Mouse (Mus musculus): ENCODE data around the gene Sgsh. TPM values are rescaled to one million over a fixed set of nuclear protein-coding genes. Genes with fewer than 3 reads are reported as not detected.
A peak's percentile ranks its signal among the peaks of the same experiment; 100 is the strongest.

Gene Sgsh
- polyA plus RNA-seq, 1 experiment: 11.9 TPM

DNA sequence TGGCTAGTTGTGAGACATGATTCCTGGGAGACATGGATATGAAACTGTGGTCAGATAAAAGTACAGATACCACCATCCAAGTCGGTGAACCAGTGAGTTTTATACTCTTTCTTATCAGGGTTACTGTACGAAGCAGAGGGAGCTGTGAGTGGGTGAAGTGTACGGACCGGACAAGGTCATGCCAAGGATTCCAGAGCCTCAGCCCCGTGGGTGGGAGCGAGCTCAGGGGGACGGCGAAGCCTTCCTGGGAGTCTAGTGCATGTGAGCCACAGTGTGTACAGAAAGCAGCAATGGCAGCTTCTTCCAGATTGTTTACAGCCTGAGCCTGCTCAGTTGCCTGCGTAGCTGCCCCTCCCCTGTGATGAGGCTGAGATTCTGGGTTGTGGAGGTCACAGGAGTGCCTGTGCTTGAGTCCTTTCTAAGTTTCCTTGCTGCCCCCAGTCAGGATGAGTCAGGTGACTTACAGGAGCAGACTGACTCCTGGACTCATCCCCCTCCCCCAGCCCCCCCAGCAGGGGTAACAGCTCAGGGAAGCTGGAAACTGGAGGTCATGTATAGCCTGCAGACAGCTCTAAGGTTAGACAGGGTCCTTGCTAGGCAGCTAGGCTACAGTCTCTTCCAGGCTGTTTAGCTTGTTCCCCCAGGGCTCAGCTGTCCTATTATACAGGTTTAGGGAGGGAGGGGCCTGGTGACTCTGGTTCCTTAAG lies 26.4 kb upstream of the Sgsh start:
- WGBS: 79% methylated on average over 9 of the region's 9 CpGs
- no peak for DNase-seq (ENCODE audit: low read depth, low spot score)

DNA sequence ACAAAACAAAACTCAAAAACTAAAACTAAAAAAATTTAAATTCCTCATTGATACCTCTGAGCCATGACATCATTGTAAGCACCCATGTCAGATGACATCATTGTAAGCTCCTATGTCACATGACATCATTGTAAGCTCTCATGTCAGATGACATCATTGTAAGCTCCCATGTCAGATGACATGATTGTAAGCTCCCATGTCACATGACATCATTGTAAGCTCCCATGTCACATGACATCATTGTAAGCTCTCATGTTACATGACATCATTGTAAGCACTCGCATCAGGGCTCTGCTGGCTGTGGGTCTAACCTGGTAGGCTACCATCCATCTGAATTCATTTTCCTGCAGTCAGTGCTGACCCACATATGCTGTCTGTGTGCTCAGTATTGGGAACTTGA lies 23.2 kb upstream of the Sgsh start:
- WGBS: 97% methylated on average over 1 of the region's 1 CpGs

DNA sequence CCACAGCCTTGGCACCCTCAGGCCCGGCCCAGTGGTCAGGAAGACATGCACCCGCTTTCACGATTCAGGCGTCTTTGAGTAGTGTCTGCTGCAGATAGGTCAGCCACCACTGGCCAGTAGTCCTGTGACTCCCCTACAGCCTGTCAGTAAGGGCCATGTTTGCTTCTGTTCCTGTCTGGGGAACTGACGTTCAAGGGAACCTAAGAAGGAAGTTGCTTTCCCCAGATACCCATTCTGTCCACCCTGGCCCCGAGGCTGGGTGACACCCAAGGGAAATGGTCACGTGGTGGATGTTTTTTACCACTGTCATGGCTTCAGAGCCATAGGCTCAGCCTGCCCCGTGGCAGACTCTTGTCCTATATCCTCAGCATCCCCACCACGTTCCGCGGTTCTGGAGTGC lies 22.0 kb upstream of the Sgsh start:
- no peak for DNase-seq (ENCODE audit: low read depth, low spot score)
- WGBS: 87% methylated on average over 11 of the region's 11 CpGs

More for the DNA sequence above, 23.2 kb upstream of the Sgsh start:
- DNase-seq (ENCODE audit: low read depth, low spot score): no peak

DNA sequence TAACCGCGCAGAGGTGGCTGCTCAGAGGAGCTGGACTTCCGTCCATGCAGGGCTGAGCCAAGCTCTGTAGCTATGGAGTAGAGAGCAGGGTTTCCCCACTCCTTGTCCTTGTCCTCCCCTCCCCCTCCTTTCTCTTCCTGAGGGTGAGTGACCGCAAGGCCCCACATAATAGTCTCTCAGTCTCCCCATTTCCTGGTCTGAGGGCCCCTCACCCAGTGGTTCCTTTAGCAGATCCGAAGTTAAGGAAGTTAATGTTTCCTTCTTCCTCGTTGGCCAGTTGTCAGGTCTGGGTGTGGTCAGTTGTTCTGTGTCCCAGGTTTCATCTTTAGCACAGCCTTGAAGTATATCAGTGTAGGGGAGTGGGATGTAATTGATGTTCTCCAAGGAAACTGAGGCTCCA lies 20.1 kb upstream of the Sgsh start:
- peak; percentile 86 for DNase-seq (ENCODE audit: low read depth, low spot score)
- 20% methylated on average over 6 of the region's 6 CpGs for WGBS

DNA sequence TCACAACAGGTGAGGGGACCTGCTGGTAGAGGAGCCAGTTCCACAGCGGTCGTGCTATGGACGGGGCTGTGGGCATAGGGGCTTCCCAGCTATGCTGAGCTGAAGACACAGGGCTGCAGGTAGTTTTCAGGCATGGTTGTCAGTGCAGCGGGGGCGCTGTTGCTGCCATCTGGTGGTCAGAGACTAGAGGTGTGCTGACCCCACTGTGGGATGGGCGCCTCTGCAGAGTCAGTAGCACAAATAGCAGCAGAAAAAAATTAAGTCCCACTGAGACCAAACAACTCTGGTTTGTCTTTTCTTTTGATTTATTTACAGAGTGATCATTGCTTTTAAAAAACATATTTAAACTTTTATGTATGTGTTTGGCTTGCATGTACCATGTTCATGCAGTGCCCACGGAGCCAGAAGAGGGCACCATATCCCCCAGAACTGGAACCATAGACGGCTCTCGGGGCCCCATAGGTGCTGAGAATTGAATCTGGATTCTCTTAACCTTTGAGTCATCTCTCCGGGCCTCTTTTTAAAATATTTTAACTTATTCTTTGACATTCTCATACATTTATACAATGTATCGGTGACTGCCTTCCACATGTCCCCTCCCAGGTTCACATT lies 8.3 kb upstream of the Sgsh start:
- DNase-seq (ENCODE audit: low read depth, low spot score): peak; percentile 35
- WGBS: 29% methylated on average over 11 of the region's 11 CpGs

DNA sequence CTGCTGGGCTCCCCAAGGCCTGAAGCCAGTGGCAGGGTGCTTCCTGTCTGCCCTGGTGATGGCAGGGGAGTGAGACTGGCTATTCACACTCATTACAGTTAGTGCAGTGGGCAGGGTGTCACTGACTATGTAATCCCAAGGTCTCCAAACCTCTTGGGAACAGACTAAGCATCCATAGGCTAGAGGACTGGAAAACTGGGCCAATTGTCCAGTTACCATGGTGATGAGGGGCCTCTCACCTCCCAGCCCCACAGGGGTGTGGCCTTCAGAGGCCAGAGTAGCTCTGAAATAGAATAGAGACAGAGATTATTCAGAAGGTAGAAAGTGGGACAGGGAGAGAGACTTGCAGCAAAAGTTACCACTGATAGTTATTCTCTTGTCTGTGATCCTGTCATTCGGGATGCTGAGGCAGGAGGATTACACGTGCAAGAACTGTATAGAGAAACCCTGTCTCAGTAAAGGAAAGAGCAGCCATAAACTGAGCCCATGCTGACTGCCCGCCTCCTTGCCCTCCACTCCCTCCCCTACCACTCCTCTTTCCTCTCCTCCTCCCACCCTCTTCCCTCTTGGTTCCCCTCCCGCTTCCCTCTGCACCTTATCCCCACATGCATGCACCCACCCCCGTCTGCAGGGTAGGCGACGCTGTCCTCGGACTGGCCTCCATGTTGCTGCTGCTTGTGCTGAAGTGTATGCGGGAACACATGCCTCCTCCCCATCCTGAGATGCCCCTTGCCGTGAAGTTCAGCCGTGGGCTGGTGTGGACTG lies 7.6 kb upstream of the Sgsh start:
- WGBS: 38% methylated on average over 11 of the region's 11 CpGs
- no peak for DNase-seq (ENCODE audit: low read depth, low spot score)

DNA sequence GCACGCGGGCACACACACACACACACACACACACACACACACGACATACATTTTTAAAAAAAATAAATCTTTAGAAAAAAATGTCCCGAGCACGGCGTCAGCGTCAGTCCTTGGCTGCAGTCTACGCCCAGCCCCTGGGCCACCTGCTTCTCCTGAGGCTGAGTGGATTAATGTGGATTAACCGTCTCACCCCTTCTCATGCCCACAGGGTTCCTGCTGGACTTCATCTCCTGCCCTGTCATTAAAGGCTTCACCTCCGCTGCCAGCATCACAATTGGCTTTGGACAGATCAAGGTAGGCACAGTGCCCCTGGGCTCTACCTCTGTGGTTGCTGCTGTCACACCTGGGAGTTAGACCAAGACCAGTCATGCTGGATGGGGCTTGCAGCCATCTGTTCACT lies 3.8 kb upstream of the Sgsh start:
- no peak for DNase-seq (ENCODE audit: low read depth, low spot score)
- 91% methylated on average over 10 of the region's 10 CpGs for WGBS

DNA sequence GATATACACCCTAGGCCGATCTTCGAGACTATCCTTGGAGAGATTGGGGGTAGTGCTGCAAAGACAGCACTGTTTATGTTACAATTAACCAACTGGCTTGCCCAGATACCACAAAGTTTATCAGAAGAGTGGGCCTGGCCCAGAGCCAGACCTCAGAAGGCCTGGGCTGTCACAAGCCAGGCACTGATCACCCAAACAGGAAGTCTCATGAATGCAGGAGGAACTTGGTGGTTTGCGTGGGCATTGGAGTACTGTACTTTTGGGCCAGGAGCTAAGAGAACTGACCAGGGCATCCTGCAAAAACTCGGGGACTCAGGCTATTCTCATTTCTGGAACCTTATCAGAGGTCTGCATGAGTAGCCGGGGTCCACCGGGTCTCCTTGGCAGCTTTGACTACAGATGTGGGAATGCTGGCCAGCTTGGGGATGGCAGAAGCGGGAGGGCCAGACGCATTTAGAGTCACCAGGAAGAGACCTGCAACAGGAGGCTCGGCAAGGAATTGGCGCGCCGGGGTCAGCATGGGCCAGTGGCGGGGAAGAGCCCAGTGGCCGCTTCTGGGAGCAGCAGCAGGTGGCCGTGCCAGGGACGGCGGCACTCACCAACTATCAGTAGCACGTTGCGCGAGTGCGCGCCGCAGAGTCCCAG lies 416 bp downstream of the Sgsh start:
- WGBS: 3% methylated on average over 23 of the region's 23 CpGs
- no peak for DNase-seq (ENCODE audit: low read depth, low spot score)

DNA sequence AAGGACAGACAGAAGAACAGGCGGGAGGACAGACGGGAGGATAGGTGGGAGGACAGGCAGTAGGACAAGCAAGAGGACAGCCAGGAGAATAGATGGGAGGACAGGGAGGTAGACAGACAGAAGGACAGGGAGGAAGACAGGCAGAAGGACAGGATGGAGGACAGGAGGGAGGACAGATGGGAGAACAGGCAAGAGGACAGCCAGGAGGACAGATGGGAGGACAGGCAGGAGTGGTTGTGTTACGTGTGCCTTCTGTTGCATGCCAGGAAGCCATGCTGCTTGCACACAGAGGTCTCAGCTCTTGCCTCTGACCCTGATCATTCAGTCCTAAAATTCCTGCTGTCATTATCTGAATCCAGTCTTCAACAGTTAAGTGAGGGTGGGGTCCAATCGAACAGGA lies 1.4 kb downstream of the Sgsh start:
- no peak for DNase-seq (ENCODE audit: low read depth, low spot score)
- WGBS: 76% methylated on average over 4 of the region's 4 CpGs

DNA sequence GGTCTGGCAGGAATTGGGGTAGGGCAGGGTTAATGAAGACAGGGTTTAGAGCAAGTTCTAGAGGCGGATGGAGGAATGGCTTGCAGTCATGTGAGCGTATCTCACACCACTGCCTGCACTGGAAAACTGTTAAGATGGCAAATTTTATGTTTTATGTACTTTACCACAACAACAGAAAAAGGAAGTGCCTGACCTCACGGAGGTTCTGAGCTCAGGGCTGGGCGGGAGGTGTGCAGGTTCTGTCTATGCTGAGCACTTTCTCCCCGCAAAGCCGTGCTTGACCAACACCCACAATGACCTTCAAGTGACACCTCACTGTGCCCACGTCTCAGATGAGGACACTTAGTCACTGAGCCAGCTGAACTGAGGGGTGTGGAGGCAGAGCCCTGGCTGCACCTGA lies 3.2 kb downstream of the Sgsh start:
- WGBS: 73% methylated on average over 7 of the region's 7 CpGs
- DNase-seq (ENCODE audit: low read depth, low spot score): no peak

DNA sequence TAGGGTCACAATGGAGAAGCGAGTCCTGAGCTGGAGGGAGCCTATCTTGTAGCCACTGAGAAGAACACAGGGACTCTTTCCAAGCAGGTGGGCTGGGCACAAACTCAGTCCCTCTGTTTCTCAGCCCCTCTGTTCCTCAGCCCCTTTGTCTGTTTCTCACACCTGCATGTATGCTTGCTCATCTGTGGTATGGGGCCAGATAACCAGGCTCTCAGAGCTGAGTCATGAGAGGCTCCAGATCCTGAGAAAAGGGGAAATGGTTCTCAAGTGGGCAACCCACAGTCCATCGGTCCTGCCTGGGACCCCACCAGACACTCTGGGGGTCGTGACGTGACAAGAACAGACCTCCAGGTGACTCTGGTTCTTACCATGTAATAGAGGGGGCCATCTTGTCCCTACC lies 8.2 kb downstream of the Sgsh start:
- DNase-seq (ENCODE audit: low read depth, low spot score): no peak
- 88% methylated on average over 4 of the region's 4 CpGs for WGBS

DNA sequence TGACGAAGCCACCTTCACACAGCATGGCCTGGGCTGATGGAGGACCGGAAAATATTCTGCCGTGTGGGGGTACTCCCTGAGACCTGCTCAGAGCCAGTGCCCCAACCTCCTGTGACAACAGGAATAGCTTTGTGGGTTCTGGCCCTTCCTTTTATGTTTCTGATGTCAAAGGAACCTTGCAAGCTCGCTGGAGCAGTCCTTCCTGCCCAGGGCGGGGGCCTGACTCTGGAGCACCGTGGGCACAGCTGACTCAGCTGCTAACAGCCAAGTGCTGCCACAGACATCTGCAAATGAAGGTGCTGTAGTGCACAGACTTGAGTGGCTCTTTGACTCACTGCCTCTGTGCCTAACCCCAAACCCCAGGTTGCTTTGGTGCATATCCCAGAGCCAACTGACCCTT lies 10.5 kb downstream of the Sgsh start:
- no peak for DNase-seq (ENCODE audit: low read depth, low spot score)

DNA sequence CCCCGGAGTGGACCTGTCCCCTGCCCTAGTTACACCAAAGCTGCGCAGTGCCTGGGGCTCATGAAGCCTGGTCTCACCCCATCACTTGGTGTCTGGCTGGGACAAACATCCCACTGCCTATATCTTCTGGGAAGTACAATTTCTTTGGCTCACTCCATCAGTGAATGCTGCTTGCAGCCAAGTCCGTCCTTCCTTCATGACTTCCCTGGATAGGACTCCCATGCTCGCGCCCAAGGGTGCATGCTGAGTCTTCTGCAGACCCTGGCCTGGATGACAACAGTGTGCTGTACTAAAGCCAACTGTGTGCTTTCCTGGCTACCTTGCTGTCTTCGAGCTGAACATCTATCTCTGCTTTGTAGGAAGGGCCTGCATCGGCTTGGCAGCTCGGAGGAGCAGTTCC lies 11.2 kb downstream of the Sgsh start:
- DNase-seq (ENCODE audit: low read depth, low spot score): no peak
- 80% methylated on average over 8 of the region's 8 CpGs for WGBS

More for the DNA sequence above, 10.5 kb downstream of the Sgsh start:
- 52% methylated on average over 6 of the region's 6 CpGs for WGBS

DNA sequence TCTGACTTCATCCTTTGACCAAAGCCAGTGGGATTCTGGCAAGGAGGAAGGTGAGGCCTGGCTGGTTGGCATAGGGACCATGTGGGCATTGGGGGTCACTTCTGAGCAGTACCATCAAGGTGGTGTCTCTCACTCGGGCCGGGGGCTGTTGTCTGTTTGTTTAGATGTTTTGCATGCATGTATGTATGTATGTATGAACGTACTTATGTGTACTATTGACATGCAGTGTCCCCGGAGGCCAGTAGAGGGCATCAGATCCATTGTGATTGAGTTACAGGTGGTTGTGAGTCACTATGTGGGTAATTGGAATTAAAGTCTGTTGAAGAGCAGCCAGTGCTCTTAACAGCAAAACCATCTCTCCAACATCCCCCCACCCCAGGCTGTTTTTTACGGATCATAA lies 15.7 kb downstream of the Sgsh start:
- peak; percentile 46 for DNase-seq (ENCODE audit: low read depth, low spot score)
- 2% methylated on average over 5 of the region's 5 CpGs for WGBS

DNA sequence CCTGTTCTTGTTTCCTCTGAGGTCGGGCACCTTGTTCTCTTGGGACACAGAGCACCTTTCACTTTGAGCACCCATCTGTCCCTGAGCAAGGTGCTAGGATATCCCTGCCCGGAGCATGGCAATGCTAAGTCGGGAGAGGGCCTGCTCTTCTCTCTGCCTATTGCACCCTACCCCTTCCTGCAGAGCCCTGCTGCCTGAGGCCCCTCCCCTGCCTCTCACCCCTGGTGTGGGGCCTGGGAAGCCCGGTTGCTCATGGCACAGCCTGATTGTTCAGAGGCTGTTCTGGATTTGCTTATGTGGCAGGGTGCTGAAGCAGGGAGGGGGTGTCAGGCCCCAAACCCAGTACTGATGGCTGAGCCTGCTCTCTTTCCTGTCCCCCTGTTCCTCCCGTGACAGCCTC lies 16.2 kb downstream of the Sgsh start:
- WGBS: 49% methylated on average over 5 of the region's 5 CpGs
- no peak for DNase-seq (ENCODE audit: low read depth, low spot score)

DNA sequence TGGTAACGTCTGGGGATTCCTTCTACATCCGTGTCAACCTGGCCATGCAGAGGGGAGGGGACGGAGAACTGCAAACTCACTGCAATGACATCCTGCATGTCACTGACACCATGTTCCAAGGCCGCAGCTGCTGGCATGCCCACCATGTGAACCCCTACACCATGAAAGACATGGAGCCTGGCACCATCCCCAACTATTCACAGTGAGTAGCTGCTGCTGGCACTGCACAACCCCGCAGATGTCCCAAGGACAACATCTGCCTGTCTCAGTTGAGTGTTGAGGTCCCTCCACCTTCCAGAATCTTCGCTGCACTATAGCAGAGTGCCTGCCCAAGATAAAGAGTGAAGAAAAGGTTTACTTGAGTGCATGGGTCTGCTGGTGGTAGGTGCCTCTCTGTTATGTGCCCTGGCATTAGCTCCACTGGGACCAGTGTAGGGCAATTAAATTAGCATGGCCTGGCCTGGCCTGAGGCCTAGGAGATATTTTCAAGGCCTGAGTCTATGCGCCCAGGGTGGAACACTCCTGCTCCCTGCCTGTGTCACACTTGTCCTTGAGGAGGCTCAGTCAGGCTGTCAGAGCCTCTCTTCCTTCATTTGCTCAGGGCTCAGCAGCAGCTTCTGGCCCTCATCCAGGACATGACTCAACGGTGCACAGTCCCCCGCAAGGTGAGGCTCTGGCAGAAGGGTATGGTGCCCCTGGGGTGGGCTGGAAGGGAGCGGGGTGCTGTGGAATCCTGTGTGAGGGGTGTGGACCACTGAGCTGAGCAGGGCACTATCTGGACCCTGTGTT lies 16.9 kb downstream of the Sgsh start:
- 76% methylated on average over 10 of the region's 10 CpGs for WGBS
- DNase-seq (ENCODE audit: low read depth, low spot score): no peak

DNA sequence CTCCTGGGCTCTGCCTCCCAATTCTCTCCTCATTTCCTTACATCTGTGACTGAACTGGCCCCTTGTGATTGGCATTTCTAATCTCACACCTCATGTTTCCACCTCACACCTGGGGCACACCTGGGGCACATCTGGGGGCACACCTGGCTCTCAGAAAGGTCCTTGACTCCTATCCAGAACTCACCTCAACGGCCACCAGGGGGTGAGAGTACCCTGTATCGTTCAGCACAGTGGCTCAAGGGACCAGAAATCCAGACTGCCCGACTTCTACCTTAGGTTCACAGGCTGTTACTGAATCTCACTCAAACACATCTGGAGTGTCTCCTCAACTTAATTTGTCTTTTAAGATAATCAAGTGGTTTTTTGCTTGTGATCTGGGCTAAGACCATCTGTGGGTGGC lies 23.4 kb downstream of the Sgsh start:
- 40% methylated on average over 3 of the region's 3 CpGs for WGBS
- no peak for DNase-seq (ENCODE audit: low read depth, low spot score)

DNA sequence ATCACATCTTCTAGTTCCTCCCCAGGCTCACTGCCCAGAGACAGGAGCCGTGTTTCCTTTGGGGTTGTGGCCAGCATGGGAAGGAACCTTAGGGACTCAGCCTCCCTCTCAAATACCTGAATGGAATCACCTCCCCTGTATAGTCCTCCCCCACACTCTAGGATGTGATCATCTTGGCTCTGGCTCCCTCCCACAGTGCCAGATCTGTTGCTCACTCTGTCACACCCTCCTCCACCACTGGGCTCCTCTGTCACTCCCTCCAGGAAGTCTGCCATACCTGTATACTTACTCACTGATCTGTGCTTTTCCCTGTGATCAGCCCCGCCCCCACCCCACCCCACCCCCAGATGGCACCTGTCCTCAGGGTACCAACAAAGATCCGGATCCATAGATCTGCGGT lies 24.7 kb downstream of the Sgsh start:
- no peak for DNase-seq (ENCODE audit: low read depth, low spot score)
- 54% methylated on average over 4 of the region's 4 CpGs for WGBS

DNA sequence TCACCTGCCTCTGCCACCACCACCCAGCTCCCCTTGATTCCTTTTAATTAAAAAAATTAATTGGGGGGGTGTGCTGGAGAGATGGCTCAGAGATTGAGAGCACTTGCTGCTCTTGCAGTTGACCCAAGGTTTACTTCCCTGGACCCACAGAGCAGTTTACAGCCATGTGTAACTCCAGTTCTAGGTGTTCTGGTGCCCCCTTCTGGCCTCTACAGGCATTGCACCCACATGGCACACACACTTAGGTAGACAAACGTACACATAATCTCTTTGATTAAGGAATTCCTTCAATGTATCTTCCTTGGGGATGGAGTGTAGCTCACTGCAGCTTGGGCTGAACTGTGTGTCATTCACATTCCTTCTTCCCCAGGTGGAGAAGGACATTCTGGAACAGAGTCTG lies 30.3 kb downstream of the Sgsh start:
- no peak for DNase-seq (ENCODE audit: low read depth, low spot score)

DNA sequence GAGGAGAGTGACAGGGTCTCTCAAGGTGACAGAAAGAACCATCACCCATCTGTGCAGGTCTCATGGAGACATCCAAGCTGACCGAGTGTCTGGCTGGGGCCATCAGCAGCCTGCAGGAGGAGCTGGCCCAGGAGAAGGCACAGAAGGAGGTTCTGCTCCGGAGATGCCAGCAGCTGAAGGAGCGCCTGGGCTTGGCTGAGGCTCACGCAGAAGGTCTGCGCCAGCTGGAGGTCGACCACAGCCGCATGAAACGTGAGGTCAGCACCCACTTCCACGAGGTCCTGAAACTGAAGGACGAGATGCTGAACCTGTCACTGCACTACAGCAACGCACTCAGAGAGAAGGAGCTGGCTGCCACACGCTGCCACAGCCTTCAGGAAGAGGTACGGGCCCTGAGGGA lies 32.8 kb downstream of the Sgsh start:
- no peak for DNase-seq (ENCODE audit: low read depth, low spot score)
- WGBS: 79% methylated on average over 13 of the region's 13 CpGs

More for the DNA sequence above, 30.3 kb downstream of the Sgsh start:
- WGBS: 95% methylated on average over 1 of the region's 1 CpGs
